Mouse (Mus musculus) midbrain, postnatal 0 days (tissue): ENCODE measurements at regions not wholly inside any gene's neighbourhood (a gene's known extent, or its start where the extent isn't known, plus 50 kb on each side); places are given as distances from the start of the nearest gene placed in this dataset.

ENCODE experiments used
- ATAC-seq: fragments of 200-750 bp; cut with Nextera tagmentation; 2 replicates; pipeline ENCODE4 v1.8.0; 2017; ENCODE audit warnings: moderate number of reproducible peaks, mild to moderate bottlenecking, moderate TSS enrichment, moderate library complexity; ENCODE audit not compliant: low FRiP score
- DNase-seq: peaks from one replicate; pipeline ENCODE4 v3.0.0-alpha.2; 2015; ENCODE audit warnings: low spot score
- H3K27ac ChIP-seq: fragments of 300-500 bp; sonication (generic); 2 replicates; pipeline ENCODE4 v1.5.1; 2014; ENCODE audit warnings: low read depth, mild to moderate bottlenecking, low read length, mixed read lengths
- H3K27me3 ChIP-seq: fragments of 300-500 bp; sonication (generic); 2 replicates; pipeline ENCODE4 v1.6.1; 2014; ENCODE audit warnings: low read length, control low read depth, mixed read lengths; ENCODE audit not compliant: insufficient read depth
- H3K36me3 ChIP-seq: fragments of 300-500 bp; sonication (generic); 2 replicates; pipeline ENCODE4 v1.6.1; 2014; ENCODE audit warnings: low read length, control low read depth, mixed read lengths; ENCODE audit not compliant: insufficient read depth
- H3K4me1 ChIP-seq: fragments of 300-500 bp; sonication (generic); 2 replicates; pipeline ENCODE4 v1.6.1; 2014; ENCODE audit warnings: mild to moderate bottlenecking, control low read depth, antibody characterized with exemption, low read length, mixed read lengths; ENCODE audit not compliant: insufficient read depth
- H3K4me2 ChIP-seq: fragments of 300-500 bp; sonication (generic); 2 replicates; pipeline ENCODE4 v1.6.1; 2014; ENCODE audit warnings: low read depth, mild to moderate bottlenecking, low read length, mixed read lengths; ENCODE audit not compliant: poor library complexity, severe bottlenecking
- H3K4me3 ChIP-seq: fragments of 300-500 bp; sonication (generic); 2 replicates; pipeline ENCODE4 v1.5.1; 2014; ENCODE audit warnings: low read depth, mild to moderate bottlenecking, low read length, moderate library complexity
- H3K9ac ChIP-seq: fragments of 300-500 bp; sonication (generic); replicated peaks from 2 replicates; pipeline ENCODE4 v1.6.1; 2014; ENCODE audit warnings: mild to moderate bottlenecking, low read length, moderate library complexity, mixed read lengths; ENCODE audit not compliant: poor library complexity, severe bottlenecking
- H3K9me3 ChIP-seq: fragments of 300-500 bp; sonication (generic); 2 replicates; pipeline ENCODE4 v1.6.1; 2016; ENCODE audit warnings: low read length, control low read depth
- CTCF ChIP-seq: IDR thresholded peaks from 2 replicates; pipeline ENCODE4 v1.5.1; 2016; ENCODE audit warnings: antibody characterized with exemption, mild to moderate bottlenecking
- WGBS: fragments of 180-500 bp; shearing (Covaris S2); extraction: QIAGEN DNeasy Blood & Tissue Kit; methylation state at CpG from one replicate; pipeline ENCODE4 v1.1.7; 2014; 5-methylcytosine and 5-hydroxymethylcytosine counted together

GRCm38 (mm10) chr3:43339101-43339500 lies 1596.7 kb downstream of the D3Ertd751e start:
- no peak overlapping the region for H3K9ac ChIP-seq
- ATAC-seq (no peak), DNase-seq (no peak)
- TF ChIP-seq CTCF, result no peak
- H3K4me3 ChIP-seq, result no peak overlapping the region
- H3K4me2 ChIP-seq, result no peak overlapping the region
- H3K36me3 ChIP-seq, result no peaks in the 10 kb centered on the region
- no peak overlapping the region for H3K27ac ChIP-seq
- H3K27me3 ChIP-seq, result no peaks in the 10 kb centered on the region
- WGBS, result 90% methylated on average over 4 of the region's 4 CpGs
- no peaks in the 10 kb centered on the region for H3K4me1 ChIP-seq
- H3K9me3 ChIP-seq, result no peaks in the 10 kb centered on the region

DNA sequence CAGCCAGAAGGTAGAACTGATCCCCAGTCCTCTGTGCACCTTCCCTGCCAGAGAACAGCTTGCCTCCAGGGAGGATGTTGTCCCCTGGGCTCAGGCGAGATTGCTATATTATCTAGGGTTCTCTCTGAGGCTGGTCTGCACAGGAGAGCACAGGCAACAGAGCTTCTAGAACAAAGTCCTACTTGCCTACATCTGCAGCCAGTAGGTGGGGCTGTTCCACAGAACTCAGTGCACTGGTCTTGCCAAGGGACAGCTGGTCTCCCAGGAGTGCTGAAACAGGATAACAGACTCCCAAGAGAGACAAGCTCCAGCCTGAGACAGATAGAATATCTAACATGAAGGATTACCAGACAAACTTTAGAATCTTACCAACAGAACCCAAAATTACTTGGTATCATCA lies 1600.5 kb downstream of the D3Ertd751e start:
- no peak overlapping the region for H3K27ac ChIP-seq
- no peaks in the 10 kb centered on the region for H3K9me3 ChIP-seq
- no peak overlapping the region for H3K4me2 ChIP-seq
- ATAC-seq, result no peak
- TF ChIP-seq CTCF, result no peak
- 91% methylated on average over 1 of the region's 1 CpGs for WGBS
- no peaks in the 10 kb centered on the region for H3K36me3 ChIP-seq
- DNase-seq, result no peak
- H3K4me3 ChIP-seq, result no peak overlapping the region
- H3K9ac ChIP-seq, result no peak overlapping the region
- H3K4me1 ChIP-seq, result no peaks in the 10 kb centered on the region
- no peaks in the 10 kb centered on the region for H3K27me3 ChIP-seq

- H3K4me1 ChIP-seq, result no peaks in the 10 kb centered on the region
- no peaks in the 10 kb centered on the region for H3K36me3 ChIP-seq
- H3K9me3 ChIP-seq, result no peaks in the 10 kb centered on the region
- no peaks in the 10 kb centered on the region for H3K27me3 ChIP-seq
- no peak overlapping the region for H3K4me3 ChIP-seq
- DNase-seq (peak; percentile 43), ATAC-seq (no peak)
- H3K4me2 ChIP-seq, result no peak overlapping the region
- no peak overlapping the region for H3K27ac ChIP-seq
- no peak overlapping the region for H3K9ac ChIP-seq
- TF ChIP-seq CTCF, result no peak
These were observed 1610.4 kb downstream of the D3Ertd751e start for GRCm38 (mm10) chr3:43352829-43353228.

DNA sequence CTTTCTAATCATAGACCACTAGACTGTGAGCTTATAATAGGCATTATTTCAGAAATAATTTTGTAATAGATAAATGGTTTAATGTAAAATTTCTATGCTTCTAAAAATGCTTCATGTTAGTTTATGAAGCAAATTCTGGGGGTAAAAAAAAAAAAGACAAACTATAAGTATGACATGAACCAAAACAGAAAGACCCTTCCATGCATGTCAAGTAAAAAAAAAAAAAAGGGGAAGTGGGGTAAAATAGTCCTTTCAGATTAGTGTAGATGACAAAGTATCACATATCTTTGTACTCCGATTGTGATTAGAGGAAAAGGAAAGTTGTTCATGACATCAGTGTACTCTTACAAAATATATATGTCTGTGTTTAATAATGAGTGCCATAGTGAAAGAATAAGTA lies 1616.1 kb downstream of the D3Ertd751e start:
- no peaks in the 10 kb centered on the region for H3K9me3 ChIP-seq
- no peaks in the 10 kb centered on the region for H3K4me1 ChIP-seq
- no peak for TF ChIP-seq CTCF
- no peak overlapping the region for H3K9ac ChIP-seq
- H3K4me2 ChIP-seq, result no peak overlapping the region
- DNase-seq (no peak), ATAC-seq (no peak)
- no peak overlapping the region for H3K4me3 ChIP-seq
- no peak overlapping the region for H3K27ac ChIP-seq
- H3K27me3 ChIP-seq, result no peaks in the 10 kb centered on the region
- WGBS, result 98% methylated on average over 1 of the region's 1 CpGs
- no peaks in the 10 kb centered on the region for H3K36me3 ChIP-seq

GRCm38 (mm10) chr3:43399893-43400292 lies 1657.5 kb downstream of the D3Ertd751e start:
- H3K4me3 ChIP-seq, result no peak overlapping the region
- ATAC-seq (no peak), DNase-seq (no peak)
- no peak overlapping the region for H3K4me2 ChIP-seq
- H3K36me3 ChIP-seq, result no peaks in the 10 kb centered on the region
- H3K4me1 ChIP-seq, result no peaks in the 10 kb centered on the region
- no peak overlapping the region for H3K27ac ChIP-seq
- TF ChIP-seq CTCF, result no peak
- no peaks in the 10 kb centered on the region for H3K27me3 ChIP-seq
- H3K9me3 ChIP-seq, result no peaks in the 10 kb centered on the region
- H3K9ac ChIP-seq, result no peak overlapping the region

GRCm38 (mm10) chr3:43424886-43425285 lies 1682.5 kb downstream of the D3Ertd751e start:
- Histone ChIP-seq H3K27me3 (no peaks in the 10 kb centered on the region), H3K9me3 (no peaks in the 10 kb centered on the region), H3K4me3 (no peak overlapping the region), H3K4me1 (no peaks in the 10 kb centered on the region), H3K36me3 (no peaks in the 10 kb centered on the region), H3K27ac (no peak overlapping the region), H3K9ac (no peak overlapping the region), H3K4me2 (no peak overlapping the region)
- WGBS, result 53% methylated on average over 1 of the region's 1 CpGs
- peak; percentile 3 for DNase-seq
- no peak for TF ChIP-seq CTCF
- no peak for ATAC-seq

DNA sequence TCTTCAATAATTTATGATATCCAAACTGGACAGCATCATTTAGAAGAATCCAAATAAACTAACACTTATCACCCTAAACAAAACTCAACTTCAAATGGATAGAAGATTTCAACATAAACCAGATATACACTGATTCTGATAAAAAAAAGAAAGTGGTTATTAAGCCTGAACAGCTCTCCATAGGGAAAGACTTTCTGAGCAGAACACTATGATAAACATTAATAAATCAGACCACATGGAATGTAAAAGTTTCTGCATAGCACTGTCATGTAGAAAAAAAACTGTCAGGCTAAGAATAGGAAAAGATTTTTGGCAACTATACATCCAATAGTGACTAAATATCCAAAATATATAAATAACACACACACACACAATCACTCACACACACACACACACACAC lies 1684.3 kb downstream of the D3Ertd751e start:
- TF ChIP-seq CTCF, result no peak
- ATAC-seq, result no peak
- no peaks in the 10 kb centered on the region for H3K36me3 ChIP-seq

More for the DNA sequence above, 1684.3 kb downstream of the D3Ertd751e start:
- H3K27me3 ChIP-seq, result no peaks in the 10 kb centered on the region
- no peak overlapping the region for H3K27ac ChIP-seq
- DNase-seq, result no peak
- no peaks in the 10 kb centered on the region for H3K4me1 ChIP-seq
- H3K9ac ChIP-seq, result no peak overlapping the region
- H3K4me3 ChIP-seq, result no peak overlapping the region
- no peak overlapping the region for H3K4me2 ChIP-seq
- no peaks in the 10 kb centered on the region for H3K9me3 ChIP-seq
